Mouse (Mus musculus): ENCODE data around the gene Kcnmb3. TPM values are rescaled to one million over a fixed set of nuclear protein-coding genes. Genes with fewer than 3 reads are reported as not detected.

The Kcnmb3 gene
- polyA plus RNA-seq, 1 experiment from 2014 or later, result 0.21 TPM

DNA sequence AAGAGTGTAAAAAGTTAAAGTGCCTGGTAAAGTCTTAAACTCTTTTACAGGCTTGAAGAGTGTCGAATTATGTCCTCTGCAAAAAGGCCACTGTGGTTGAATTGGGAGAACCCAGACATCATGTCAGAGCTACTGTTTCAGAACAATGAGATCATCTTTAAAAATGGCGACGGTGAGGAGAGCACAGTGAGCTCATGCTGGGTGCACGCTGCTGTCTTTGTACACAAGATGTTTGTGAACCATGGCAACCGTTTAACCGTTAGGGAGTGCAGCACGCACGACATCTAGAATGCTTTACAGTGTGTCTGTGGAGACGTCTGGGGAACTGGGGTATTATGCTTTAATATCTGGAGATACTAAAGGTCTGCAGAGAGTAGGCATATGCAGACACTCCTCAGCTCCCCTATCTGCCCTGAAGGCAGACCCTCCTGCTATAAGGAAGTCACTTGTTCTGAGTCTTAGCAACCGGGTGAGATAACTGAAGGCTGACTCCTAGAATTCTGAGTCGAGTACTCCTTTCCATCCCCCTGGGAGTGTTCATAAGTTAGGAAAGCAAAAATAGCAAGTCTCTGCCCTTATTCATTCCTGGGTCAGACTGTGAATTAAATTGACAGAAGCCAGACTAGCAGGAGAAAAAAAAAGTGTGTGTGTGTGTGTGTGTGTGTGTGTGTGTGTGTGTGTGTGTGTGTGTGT is 37.6 kb downstream of the Kcnmb3 start:
- peaks cover 80% of the 10 kb centered on the region for H3K36me3 ChIP-seq (ENCODE audit: insufficient read depth)
- no peak overlapping the region for H3K9ac ChIP-seq
- H3K4me3 ChIP-seq (ENCODE audit: low read depth, low read length), result no peak overlapping the region
- DNase-seq, result no peak
- no peaks in the 10 kb centered on the region for H3K27me3 ChIP-seq (ENCODE audit: insufficient read depth, low read length)
- ATAC-seq (ENCODE audit: insufficient read depth), result no peak
- H3K27ac ChIP-seq (ENCODE audit: low read depth), result no peak overlapping the region
- no peaks in the 10 kb centered on the region for H3K9me3 ChIP-seq (ENCODE audit: low read depth, low read length)
- H3K4me2 ChIP-seq, result no peak overlapping the region
- H3K4me1 ChIP-seq (ENCODE audit: insufficient read depth), result no peaks in the 10 kb centered on the region
- WGBS, result 83% methylated on average over 11 of the region's 11 CpGs
- TF ChIP-seq CTCF (IDR thresholded peaks at IDR 0.05; ENCODE audit: low read depth), result no peak

DNA sequence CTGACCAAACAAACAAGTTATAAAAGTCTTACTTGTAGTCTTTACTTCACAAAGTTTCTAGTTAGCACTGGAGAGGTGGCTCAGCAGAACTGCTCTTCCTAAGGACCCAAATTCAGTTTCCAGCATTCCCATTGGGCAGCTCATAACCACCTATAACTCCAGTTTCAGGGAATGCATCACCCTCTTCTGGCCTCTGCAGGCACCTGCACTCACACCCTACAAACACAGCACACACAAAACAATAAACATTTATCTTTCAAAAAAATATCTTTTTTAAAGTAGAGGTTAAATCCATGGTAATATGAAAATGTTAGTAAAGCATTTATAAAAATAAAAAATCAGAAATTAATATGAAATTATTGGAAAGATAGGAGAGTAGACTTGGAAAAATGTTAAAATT is 50.3 kb downstream of the Kcnmb3 start:
- ATAC-seq (ENCODE audit: insufficient read depth) (no peak), DNase-seq (no peak)
- H3K4me2 ChIP-seq, result no peak overlapping the region
- H3K9ac ChIP-seq, result no peak overlapping the region
- no peak overlapping the region for H3K27ac ChIP-seq (ENCODE audit: low read depth)
- no peak for TF ChIP-seq CTCF (IDR thresholded peaks at IDR 0.05; ENCODE audit: low read depth)
- no peaks in the 10 kb centered on the region for H3K4me1 ChIP-seq (ENCODE audit: insufficient read depth)
- peaks cover 76% of the 10 kb centered on the region for H3K36me3 ChIP-seq (ENCODE audit: insufficient read depth)
- no peaks in the 10 kb centered on the region for H3K9me3 ChIP-seq (ENCODE audit: low read depth, low read length)
- H3K4me3 ChIP-seq (ENCODE audit: low read depth, low read length), result no peak overlapping the region
- H3K27me3 ChIP-seq (ENCODE audit: insufficient read depth, low read length), result no peaks in the 10 kb centered on the region

DNA sequence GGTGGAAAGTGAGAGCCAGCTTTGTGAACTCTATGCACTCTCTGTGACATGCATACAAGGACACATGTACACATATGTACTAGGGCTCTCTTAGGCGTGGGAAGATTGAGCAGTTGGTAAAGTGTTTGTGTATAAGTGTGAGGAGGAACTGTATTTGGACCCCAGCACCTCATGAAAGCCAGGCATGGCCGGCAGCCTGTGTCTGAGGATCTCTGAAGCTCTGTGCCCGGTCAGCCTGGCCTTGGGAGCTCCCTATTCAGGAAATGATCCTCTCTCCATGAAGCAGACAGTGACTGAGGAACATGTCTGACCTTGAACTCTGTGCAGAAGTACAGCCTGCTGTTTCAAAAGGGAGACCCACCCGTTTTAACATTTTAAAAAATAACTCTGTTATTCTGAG is 53.3 kb downstream of the Kcnmb3 start:
- Histone ChIP-seq H3K27me3 (ENCODE audit: insufficient read depth, low read length) (no peaks in the 10 kb centered on the region), H3K9ac (no peak overlapping the region), H3K27ac (ENCODE audit: low read depth) (no peak overlapping the region), H3K4me1 (ENCODE audit: insufficient read depth) (no peaks in the 10 kb centered on the region), H3K4me3 (ENCODE audit: low read depth, low read length) (no peak overlapping the region), H3K9me3 (ENCODE audit: low read depth, low read length) (no peaks in the 10 kb centered on the region), H3K36me3 (ENCODE audit: insufficient read depth) (peaks cover 60% of the 10 kb centered on the region), H3K4me2 (no peak overlapping the region)
- DNase-seq, result no peak
- WGBS, result 80% methylated on average over 4 of the region's 4 CpGs
- TF ChIP-seq CTCF (IDR thresholded peaks at IDR 0.05; ENCODE audit: low read depth), result no peak
- no peak for ATAC-seq (ENCODE audit: insufficient read depth)

DNA sequence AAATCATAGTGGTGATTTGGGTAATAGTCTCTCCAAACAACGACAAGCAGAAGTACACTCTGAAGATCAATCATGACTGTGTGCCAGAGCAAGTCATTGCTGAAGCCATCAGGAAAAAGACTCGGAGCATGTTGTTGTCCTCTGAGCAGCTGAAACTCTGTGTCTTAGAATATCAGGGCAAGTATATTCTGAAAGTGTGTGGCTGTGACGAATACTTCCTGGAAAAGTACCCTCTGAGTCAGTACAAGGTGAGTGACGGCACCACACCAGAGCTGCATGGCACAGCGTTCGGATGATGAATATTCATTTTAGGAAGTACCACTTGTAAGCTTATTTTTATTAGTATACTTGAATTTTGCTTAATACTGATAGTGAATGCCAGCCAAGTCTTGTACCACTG is 54.2 kb downstream of the Kcnmb3 start:
- H3K27ac ChIP-seq (ENCODE audit: low read depth), result no peak overlapping the region
- H3K4me3 ChIP-seq (ENCODE audit: low read depth, low read length), result no peak overlapping the region
- no peaks in the 10 kb centered on the region for H3K27me3 ChIP-seq (ENCODE audit: insufficient read depth, low read length)
- H3K9me3 ChIP-seq (ENCODE audit: low read depth, low read length), result no peaks in the 10 kb centered on the region
- H3K4me2 ChIP-seq, result no peak overlapping the region
- peaks cover 53% of the 10 kb centered on the region for H3K36me3 ChIP-seq (ENCODE audit: insufficient read depth)
- no peaks in the 10 kb centered on the region for H3K4me1 ChIP-seq (ENCODE audit: insufficient read depth)
- WGBS, result 92% methylated on average over 6 of the region's 6 CpGs
- no peak overlapping the region for H3K9ac ChIP-seq
- DNase-seq (no peak), ATAC-seq (ENCODE audit: insufficient read depth) (no peak)
- no peak for TF ChIP-seq CTCF (IDR thresholded peaks at IDR 0.05; ENCODE audit: low read depth)

DNA sequence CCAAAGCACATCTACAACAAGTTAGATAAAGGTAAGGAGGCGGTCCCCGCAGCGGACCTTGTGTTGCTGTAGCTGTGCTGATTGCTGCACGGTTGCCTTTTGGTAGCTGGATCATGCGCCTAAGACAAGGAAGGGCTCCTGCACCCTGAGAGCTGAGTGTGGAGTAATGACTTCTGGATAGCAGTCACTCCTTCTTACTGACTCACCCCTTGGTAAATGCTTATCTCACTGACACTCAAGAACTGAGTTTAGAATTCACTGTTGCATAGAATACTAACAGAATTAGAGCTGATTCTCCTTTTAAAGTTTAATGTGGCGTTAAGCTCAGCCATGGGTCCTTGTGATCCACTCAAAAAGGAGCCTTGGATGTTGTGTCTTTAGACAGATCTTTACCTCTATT is 54.7 kb downstream of the Kcnmb3 start:
- no peaks in the 10 kb centered on the region for H3K4me1 ChIP-seq (ENCODE audit: insufficient read depth)
- no peak for ATAC-seq (ENCODE audit: insufficient read depth)
- no peak overlapping the region for H3K4me3 ChIP-seq (ENCODE audit: low read depth, low read length)
- no peaks in the 10 kb centered on the region for H3K9me3 ChIP-seq (ENCODE audit: low read depth, low read length)
- H3K36me3 ChIP-seq (ENCODE audit: insufficient read depth), result peaks cover 47% of the 10 kb centered on the region
- H3K27me3 ChIP-seq (ENCODE audit: insufficient read depth, low read length), result no peaks in the 10 kb centered on the region
- no peak overlapping the region for H3K9ac ChIP-seq
- no peak for TF ChIP-seq CTCF (IDR thresholded peaks at IDR 0.05; ENCODE audit: low read depth)
- H3K27ac ChIP-seq (ENCODE audit: low read depth), result no peak overlapping the region
- WGBS, result 80% methylated on average over 6 of the region's 6 CpGs
- no peak overlapping the region for H3K4me2 ChIP-seq
- no peak for DNase-seq

DNA sequence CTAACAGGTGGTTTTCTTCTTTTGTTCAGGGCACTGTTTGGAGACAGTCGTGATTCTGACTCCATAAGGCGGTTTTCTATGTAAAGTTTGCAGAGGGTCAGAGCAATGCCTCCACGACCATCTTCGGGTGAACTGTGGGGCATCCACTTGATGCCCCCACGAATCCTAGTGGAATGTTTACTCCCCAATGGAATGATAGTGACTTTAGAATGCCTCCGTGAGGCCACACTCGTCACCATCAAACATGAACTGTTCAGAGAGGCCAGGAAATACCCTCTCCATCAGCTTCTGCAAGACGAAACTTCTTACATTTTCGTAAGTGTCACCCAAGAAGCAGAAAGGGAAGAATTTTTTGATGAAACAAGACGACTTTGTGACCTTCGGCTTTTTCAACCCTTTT is 55.9 kb downstream of the Kcnmb3 start:
- H3K9me3 ChIP-seq (ENCODE audit: low read depth, low read length), result no peaks in the 10 kb centered on the region
- no peaks in the 10 kb centered on the region for H3K4me1 ChIP-seq (ENCODE audit: insufficient read depth)
- WGBS, result 61% methylated on average over 11 of the region's 11 CpGs
- H3K36me3 ChIP-seq (ENCODE audit: insufficient read depth), result peaks cover 37% of the 10 kb centered on the region
- no peak overlapping the region for H3K4me3 ChIP-seq (ENCODE audit: low read depth, low read length)
- H3K27ac ChIP-seq (ENCODE audit: low read depth), result no peak overlapping the region
- H3K4me2 ChIP-seq, result no peak overlapping the region
- no peak for ATAC-seq (ENCODE audit: insufficient read depth)
- TF ChIP-seq CTCF (IDR thresholded peaks at IDR 0.05; ENCODE audit: low read depth), result no peak
- no peak overlapping the region for H3K9ac ChIP-seq
- DNase-seq, result no peak
- H3K27me3 ChIP-seq (ENCODE audit: insufficient read depth, low read length), result no peaks in the 10 kb centered on the region

DNA sequence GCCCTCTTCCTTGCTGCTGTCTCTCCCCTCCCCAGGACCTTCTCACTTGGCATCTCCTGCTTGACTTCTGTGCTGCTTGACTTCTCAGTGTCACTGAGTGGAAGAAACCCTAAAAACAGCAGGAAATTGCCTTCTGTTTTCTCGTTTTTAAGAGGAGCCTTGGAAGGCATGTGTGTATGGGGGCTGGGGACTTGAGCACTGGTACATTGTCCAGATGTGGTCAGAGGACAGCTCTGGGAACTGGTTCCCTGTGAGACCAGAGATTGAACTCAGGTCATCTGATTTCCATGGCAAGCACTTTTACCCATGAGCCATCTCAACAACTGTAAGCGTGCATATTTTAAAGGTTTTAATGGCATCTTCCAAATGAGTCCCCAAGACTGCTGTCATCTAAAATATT is 58.0 kb downstream of the Kcnmb3 start:
- ATAC-seq (ENCODE audit: insufficient read depth), result no peak
- no peak for TF ChIP-seq CTCF (IDR thresholded peaks at IDR 0.05; ENCODE audit: low read depth)
- Histone ChIP-seq H3K9ac (no peak overlapping the region), H3K4me3 (ENCODE audit: low read depth, low read length) (no peak overlapping the region), H3K27me3 (ENCODE audit: insufficient read depth, low read length) (no peaks in the 10 kb centered on the region), H3K36me3 (ENCODE audit: insufficient read depth) (peaks cover 20% of the 10 kb centered on the region), H3K4me1 (ENCODE audit: insufficient read depth) (no peaks in the 10 kb centered on the region), H3K4me2 (no peak overlapping the region), H3K27ac (ENCODE audit: low read depth) (no peak overlapping the region), H3K9me3 (ENCODE audit: low read depth, low read length) (no peaks in the 10 kb centered on the region)
- 80% methylated on average over 2 of the region's 2 CpGs for WGBS
- DNase-seq, result no peak
